Mouse (Mus musculus): ENCODE measurements around the gene Pgm2l1. TPM values are rescaled to one million over a fixed set of nuclear protein-coding genes. Genes with fewer than 3 reads are reported as not detected.

Gene Pgm2l1
- polyA plus RNA-seq, 1 experiment from 2014 or later: 14.9 TPM

DNA sequence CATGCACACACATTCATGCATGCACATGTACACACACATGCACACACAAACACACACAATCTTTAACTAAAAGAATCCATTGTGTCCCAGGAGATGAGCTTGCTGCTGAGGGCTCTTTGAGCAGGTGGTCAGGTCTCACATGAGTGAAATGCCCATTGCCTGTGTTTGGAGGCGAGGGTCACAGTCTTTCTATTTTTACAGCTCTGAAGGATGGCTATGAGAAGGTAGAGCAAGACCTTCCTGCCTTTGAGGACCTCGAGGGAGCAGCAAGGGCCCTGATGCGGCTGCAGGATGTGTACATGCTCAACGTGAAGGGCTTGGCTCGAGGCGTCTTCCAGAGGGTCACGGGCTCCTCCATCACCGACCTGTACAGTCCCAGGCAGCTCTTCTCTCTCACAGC lies 66.4 kb downstream of the Pgm2l1 start:
- no peaks in the 10 kb centered on the region for H3K36me3 ChIP-seq (ENCODE audit: control insufficient read depth, insufficient read depth, low read length)
- H3K4me2 ChIP-seq (replicated peaks; ENCODE audit: low read depth, low read length): no peak overlapping the region
- no peak overlapping the region for H3K27ac ChIP-seq (ENCODE audit: low read depth, low read length)
- no peaks in the 10 kb centered on the region for H3K4me1 ChIP-seq (replicated peaks; ENCODE audit: control insufficient read depth, insufficient read depth, low read length)
- H3K4me3 ChIP-seq (ENCODE audit: low read depth, low read length): no peak overlapping the region
- no peaks in the 10 kb centered on the region for H3K27me3 ChIP-seq (ENCODE audit: control insufficient read depth, insufficient read depth, low read length)
- WGBS: 86% methylated on average over 8 of the region's 8 CpGs
- H3K9ac ChIP-seq (ENCODE audit: low read depth, low read length): no peak overlapping the region
- H3K9me3 ChIP-seq (ENCODE audit: control insufficient read depth, low read length): no peaks in the 10 kb centered on the region
- DNase-seq (ENCODE audit: low spot score): no peak
- no peak for ATAC-seq (ENCODE audit: low FRiP score)

DNA sequence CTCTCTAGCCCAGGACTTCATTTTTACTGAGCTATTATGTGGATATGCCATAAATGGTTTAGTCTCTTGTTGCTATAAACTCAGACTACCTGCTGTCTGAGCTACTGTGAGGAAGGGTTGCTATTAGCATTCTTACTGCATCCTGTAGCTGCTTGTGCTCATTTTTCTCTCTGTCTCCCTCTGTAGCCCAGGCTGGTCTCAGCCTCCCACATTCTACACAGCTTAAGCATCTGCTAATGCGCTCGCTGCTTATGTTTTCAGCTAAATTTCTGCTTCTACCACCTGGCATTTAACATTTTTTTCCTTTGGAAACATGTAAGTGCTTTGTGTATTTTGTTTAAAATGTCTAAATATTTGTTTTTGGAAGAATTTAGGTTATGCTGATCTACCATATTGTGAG lies 68.6 kb downstream of the Pgm2l1 start:
- H3K27me3 ChIP-seq (ENCODE audit: control insufficient read depth, insufficient read depth, low read length): no peaks in the 10 kb centered on the region
- H3K4me2 ChIP-seq (replicated peaks; ENCODE audit: low read depth, low read length): no peak overlapping the region
- ATAC-seq (ENCODE audit: low FRiP score) (no peak), DNase-seq (ENCODE audit: low spot score) (no peak)
- 90% methylated on average over 2 of the region's 2 CpGs for WGBS
- H3K4me1 ChIP-seq (replicated peaks; ENCODE audit: control insufficient read depth, insufficient read depth, low read length): no peaks in the 10 kb centered on the region
- no peak overlapping the region for H3K9ac ChIP-seq (ENCODE audit: low read depth, low read length)
- no peak overlapping the region for H3K4me3 ChIP-seq (ENCODE audit: low read depth, low read length)
- no peaks in the 10 kb centered on the region for H3K36me3 ChIP-seq (ENCODE audit: control insufficient read depth, insufficient read depth, low read length)
- H3K9me3 ChIP-seq (ENCODE audit: control insufficient read depth, low read length): no peaks in the 10 kb centered on the region
- no peak overlapping the region for H3K27ac ChIP-seq (ENCODE audit: low read depth, low read length)

DNA sequence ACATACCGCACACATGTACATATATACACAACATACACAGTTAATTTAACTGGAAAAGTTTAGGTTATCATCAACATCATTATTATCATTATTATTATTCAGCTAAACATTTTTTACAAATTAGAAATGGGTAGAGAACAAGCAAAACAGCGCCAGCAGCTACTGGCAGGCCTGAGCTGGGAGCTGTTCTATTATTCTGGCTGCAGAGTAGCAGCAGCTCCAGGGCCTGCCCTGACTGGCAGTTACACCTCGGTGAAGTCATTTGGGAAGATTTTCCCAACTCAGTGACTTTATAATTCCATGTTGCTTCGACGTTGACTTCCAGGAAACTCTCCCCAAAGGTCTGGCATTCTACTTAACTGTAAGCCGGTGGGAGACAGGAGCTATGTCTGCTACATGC lies 69.5 kb downstream of the Pgm2l1 start:
- no peak for ATAC-seq (ENCODE audit: low FRiP score)
- Histone ChIP-seq H3K9me3 (ENCODE audit: control insufficient read depth, low read length) (no peaks in the 10 kb centered on the region), H3K27ac (ENCODE audit: low read depth, low read length) (no peak overlapping the region), H3K27me3 (ENCODE audit: control insufficient read depth, insufficient read depth, low read length) (no peaks in the 10 kb centered on the region), H3K4me1 (replicated peaks; ENCODE audit: control insufficient read depth, insufficient read depth, low read length) (no peaks in the 10 kb centered on the region), H3K4me3 (ENCODE audit: low read depth, low read length) (no peak overlapping the region), H3K9ac (ENCODE audit: low read depth, low read length) (no peak overlapping the region), H3K36me3 (ENCODE audit: control insufficient read depth, insufficient read depth, low read length) (no peaks in the 10 kb centered on the region), H3K4me2 (replicated peaks; ENCODE audit: low read depth, low read length) (no peak overlapping the region)
- WGBS: 88% methylated on average over 6 of the region's 6 CpGs
- DNase-seq (ENCODE audit: low spot score): no peak

- 78% methylated on average over 14 of the region's 14 CpGs for WGBS
- DNase-seq (ENCODE audit: low spot score): no peak
- Histone ChIP-seq H3K9me3 (ENCODE audit: control insufficient read depth, low read length) (no peaks in the 10 kb centered on the region), H3K4me3 (ENCODE audit: low read depth, low read length) (no peak overlapping the region), H3K4me2 (replicated peaks; ENCODE audit: low read depth, low read length) (no peak overlapping the region), H3K36me3 (ENCODE audit: control insufficient read depth, insufficient read depth, low read length) (no peaks in the 10 kb centered on the region), H3K27ac (ENCODE audit: low read depth, low read length) (no peak overlapping the region), H3K27me3 (ENCODE audit: control insufficient read depth, insufficient read depth, low read length) (no peaks in the 10 kb centered on the region), H3K9ac (ENCODE audit: low read depth, low read length) (no peak overlapping the region), H3K4me1 (replicated peaks; ENCODE audit: control insufficient read depth, insufficient read depth, low read length) (no peaks in the 10 kb centered on the region)
- no peak for ATAC-seq (ENCODE audit: low FRiP score)
Observed at GRCm38 (mm10) chr7:100298861-100299510, 71.8 kb downstream of the Pgm2l1 start.

DNA sequence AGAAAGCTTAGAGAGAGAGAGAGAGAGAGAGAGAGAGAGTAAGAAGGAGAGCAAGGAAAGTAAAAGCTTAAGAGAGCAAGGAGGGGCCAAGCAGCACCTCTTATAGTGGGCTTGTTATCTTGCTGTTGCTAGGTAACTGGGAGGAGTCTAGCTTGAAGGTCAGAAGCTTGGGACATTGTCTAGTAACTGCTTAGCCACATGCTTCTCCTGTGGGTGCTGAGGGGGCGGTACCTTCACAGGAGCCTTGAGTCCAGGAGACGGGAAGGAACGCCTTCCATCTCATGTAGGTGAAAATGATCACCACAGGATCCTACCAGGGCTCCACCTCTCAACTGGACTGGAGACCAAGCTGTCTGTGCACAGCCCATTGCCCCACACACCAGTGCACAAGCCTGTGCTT lies 74.2 kb downstream of the Pgm2l1 start:
- H3K36me3 ChIP-seq (ENCODE audit: control insufficient read depth, insufficient read depth, low read length): no peaks in the 10 kb centered on the region
- no peak overlapping the region for H3K4me3 ChIP-seq (ENCODE audit: low read depth, low read length)
- no peak for ATAC-seq (ENCODE audit: low FRiP score)
- no peaks in the 10 kb centered on the region for H3K4me1 ChIP-seq (replicated peaks; ENCODE audit: control insufficient read depth, insufficient read depth, low read length)
- H3K4me2 ChIP-seq (replicated peaks; ENCODE audit: low read depth, low read length): no peak overlapping the region
- no peak for DNase-seq (ENCODE audit: low spot score)
- 74% methylated on average over 3 of the region's 3 CpGs for WGBS
- no peak overlapping the region for H3K9ac ChIP-seq (ENCODE audit: low read depth, low read length)
- no peaks in the 10 kb centered on the region for H3K9me3 ChIP-seq (ENCODE audit: control insufficient read depth, low read length)
- H3K27me3 ChIP-seq (ENCODE audit: control insufficient read depth, insufficient read depth, low read length): no peaks in the 10 kb centered on the region
- no peak overlapping the region for H3K27ac ChIP-seq (ENCODE audit: low read depth, low read length)

- Histone ChIP-seq H3K36me3 (ENCODE audit: control insufficient read depth, insufficient read depth, low read length) (no peaks in the 10 kb centered on the region), H3K4me3 (ENCODE audit: low read depth, low read length) (no peak overlapping the region), H3K9me3 (ENCODE audit: control insufficient read depth, low read length) (no peaks in the 10 kb centered on the region), H3K27ac (ENCODE audit: low read depth, low read length) (no peak overlapping the region), H3K4me1 (replicated peaks; ENCODE audit: control insufficient read depth, insufficient read depth, low read length) (no peaks in the 10 kb centered on the region), H3K4me2 (replicated peaks; ENCODE audit: low read depth, low read length) (no peak overlapping the region), H3K9ac (ENCODE audit: low read depth, low read length) (no peak overlapping the region), H3K27me3 (ENCODE audit: control insufficient read depth, insufficient read depth, low read length) (no peaks in the 10 kb centered on the region)
- WGBS: 74% methylated on average over 4 of the region's 4 CpGs
- DNase-seq (ENCODE audit: low spot score) (no peak), ATAC-seq (ENCODE audit: low FRiP score) (no peak)
Observed at GRCm38 (mm10) chr7:100302316-100302715, 75.1 kb downstream of the Pgm2l1 start.

DNA sequence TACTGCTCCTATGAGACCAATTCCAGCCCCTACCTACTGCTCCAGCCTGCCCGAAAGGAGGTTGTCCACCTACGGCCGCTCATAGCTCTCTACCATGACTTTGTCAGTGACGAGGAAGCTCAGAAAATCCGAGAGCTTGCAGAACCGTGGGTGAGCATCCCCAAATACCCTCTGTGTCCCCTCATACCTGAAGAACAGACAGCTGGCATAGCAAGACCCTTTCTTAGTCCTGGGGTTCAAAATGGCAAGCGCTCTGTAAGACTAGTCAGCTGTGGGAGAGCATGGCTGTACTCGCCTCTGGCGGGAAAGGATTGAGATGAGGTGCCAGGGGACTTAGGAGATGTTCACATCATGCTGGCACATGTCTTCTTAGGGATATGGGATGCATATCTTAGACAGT lies 78.7 kb downstream of the Pgm2l1 start:
- Histone ChIP-seq H3K4me1 (replicated peaks; ENCODE audit: control insufficient read depth, insufficient read depth, low read length) (no peaks in the 10 kb centered on the region), H3K36me3 (ENCODE audit: control insufficient read depth, insufficient read depth, low read length) (no peaks in the 10 kb centered on the region), H3K4me3 (ENCODE audit: low read depth, low read length) (no peak overlapping the region), H3K27me3 (ENCODE audit: control insufficient read depth, insufficient read depth, low read length) (no peaks in the 10 kb centered on the region), H3K4me2 (replicated peaks; ENCODE audit: low read depth, low read length) (no peak overlapping the region), H3K27ac (ENCODE audit: low read depth, low read length) (no peak overlapping the region), H3K9ac (ENCODE audit: low read depth, low read length) (no peak overlapping the region), H3K9me3 (ENCODE audit: control insufficient read depth, low read length) (no peaks in the 10 kb centered on the region)
- DNase-seq (ENCODE audit: low spot score): no peak
- ATAC-seq (ENCODE audit: low FRiP score): no peak
- 92% methylated on average over 9 of the region's 9 CpGs for WGBS

DNA sequence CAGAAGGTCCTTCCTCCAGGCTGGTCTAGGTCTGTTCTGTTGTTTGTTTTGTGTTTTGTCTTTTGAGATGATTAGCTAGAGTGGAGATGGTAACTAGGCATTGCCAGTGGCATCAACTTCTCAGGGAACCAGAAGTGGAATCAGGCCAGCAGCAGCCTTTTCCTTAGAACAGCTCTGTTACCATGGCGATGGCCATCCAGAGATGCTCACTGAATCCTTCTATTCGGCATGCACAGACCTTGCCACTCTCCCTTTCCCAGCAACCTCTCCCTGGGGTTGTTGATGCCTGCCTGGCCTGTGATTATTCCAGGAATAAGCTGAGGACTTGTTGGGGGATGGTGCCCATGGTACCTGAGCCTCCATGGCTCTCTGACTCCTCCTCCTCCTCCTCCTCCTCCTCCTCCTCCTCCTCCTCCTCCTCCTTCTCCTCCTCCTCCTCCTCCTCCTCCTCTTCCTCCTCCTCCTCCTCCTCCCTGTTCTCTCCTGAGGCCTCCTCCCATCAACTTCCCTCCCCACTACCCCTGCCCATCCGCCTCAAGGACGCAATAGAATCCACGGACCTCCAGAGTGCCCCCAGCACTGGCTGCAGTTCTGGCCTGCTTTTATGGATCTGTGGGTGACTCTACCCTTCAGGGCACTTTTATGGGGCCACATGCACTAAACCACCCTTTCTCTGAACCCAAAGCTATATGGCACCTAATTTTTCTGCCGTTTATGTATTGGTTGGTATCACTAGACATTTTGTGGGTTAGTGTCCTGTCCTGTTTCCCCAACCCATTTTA lies 80.9 kb downstream of the Pgm2l1 start:
- Histone ChIP-seq H3K4me1 (replicated peaks; ENCODE audit: control insufficient read depth, insufficient read depth, low read length) (no peaks in the 10 kb centered on the region), H3K9me3 (ENCODE audit: control insufficient read depth, low read length) (no peaks in the 10 kb centered on the region), H3K4me2 (replicated peaks; ENCODE audit: low read depth, low read length) (no peak overlapping the region), H3K9ac (ENCODE audit: low read depth, low read length) (no peak overlapping the region), H3K36me3 (ENCODE audit: control insufficient read depth, insufficient read depth, low read length) (no peaks in the 10 kb centered on the region), H3K27me3 (ENCODE audit: control insufficient read depth, insufficient read depth, low read length) (no peaks in the 10 kb centered on the region), H3K27ac (ENCODE audit: low read depth, low read length) (peak overlapping the region; percentile 39; the same call in 1 of the 2 replicates), H3K4me3 (ENCODE audit: low read depth, low read length) (no peak overlapping the region)
- peak; percentile 59; the same call in 1 of the 2 replicates for ATAC-seq (ENCODE audit: low FRiP score)
- DNase-seq (ENCODE audit: low spot score): peak; percentile 55
- 78% methylated on average over 4 of the region's 6 CpGs for WGBS

GRCm38 (mm10) chr7:100309216-100309615 lies 82.0 kb downstream of the Pgm2l1 start:
- peak overlapping the region; percentile 24 for H3K9ac ChIP-seq (ENCODE audit: low read depth, low read length)
- 64% methylated on average over 1 of the region's 1 CpGs for WGBS
- no peaks in the 10 kb centered on the region for H3K27me3 ChIP-seq (ENCODE audit: control insufficient read depth, insufficient read depth, low read length)
- H3K4me1 ChIP-seq (replicated peaks; ENCODE audit: control insufficient read depth, insufficient read depth, low read length): no peaks in the 10 kb centered on the region
- H3K9me3 ChIP-seq (ENCODE audit: control insufficient read depth, low read length): no peaks in the 10 kb centered on the region
- ATAC-seq (ENCODE audit: low FRiP score): no peak
- H3K4me2 ChIP-seq (replicated peaks; ENCODE audit: low read depth, low read length): no peak overlapping the region
- DNase-seq (ENCODE audit: low spot score): no peak
- H3K27ac ChIP-seq (ENCODE audit: low read depth, low read length): no peak overlapping the region
- no peaks in the 10 kb centered on the region for H3K36me3 ChIP-seq (ENCODE audit: control insufficient read depth, insufficient read depth, low read length)
- H3K4me3 ChIP-seq (ENCODE audit: low read depth, low read length): no peak overlapping the region

Data from hindbrain, embryonic 11.5 days (tissue).